Mouse (Mus musculus) CD4-positive helper T cell, adult 2 months (primary cell): ENCODE data around the gene St6galnac3.

Source experiments
- DNase-seq: peaks from one replicate; pipeline ENCODE4 v3.0.0-alpha.2; 2012; ENCODE audit warnings: low read depth, missing footprints, low spot score

Gene St6galnac3

DNA sequence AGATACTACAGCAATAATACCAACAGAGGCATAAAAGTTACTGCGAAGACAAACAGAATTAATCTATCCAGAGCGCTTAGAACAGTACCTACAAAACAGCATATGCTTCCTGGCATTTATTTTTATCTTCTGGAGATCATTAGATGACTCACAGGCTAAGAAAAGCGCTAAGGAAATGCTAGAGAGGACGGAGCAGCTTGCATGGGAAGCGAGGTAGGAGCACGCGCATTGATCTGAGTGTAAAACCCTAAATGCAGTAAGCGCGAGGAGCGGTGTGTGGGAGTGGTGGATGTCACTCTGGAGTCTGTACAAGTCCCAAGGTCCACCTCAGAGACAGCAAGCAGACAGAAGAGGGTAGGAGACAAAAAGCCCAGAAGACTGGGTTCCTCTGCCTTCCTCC, 486.6 kb downstream of the St6galnac3 start:
- no peak for DNase-seq

DNA sequence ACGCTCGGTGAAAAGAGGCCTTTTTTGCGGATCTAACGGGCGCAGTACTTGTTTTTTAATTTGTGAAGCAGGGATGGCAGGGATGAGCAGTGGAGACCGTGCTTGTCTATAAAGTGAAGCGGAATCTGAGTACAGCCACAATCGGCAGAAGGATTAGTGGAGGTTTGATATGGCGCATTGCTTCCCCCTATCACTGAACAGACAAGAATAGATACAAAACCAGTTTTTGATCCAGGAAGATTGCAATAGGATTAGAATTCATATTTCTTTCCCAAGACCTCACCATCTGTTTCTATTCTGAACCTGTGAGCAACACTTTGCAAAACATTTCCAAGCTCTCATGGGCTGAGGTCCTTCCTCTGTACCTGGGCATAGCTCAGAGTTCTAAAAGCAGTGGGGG, 488.7 kb downstream of the St6galnac3 start:
- DNase-seq = no peak

DNA sequence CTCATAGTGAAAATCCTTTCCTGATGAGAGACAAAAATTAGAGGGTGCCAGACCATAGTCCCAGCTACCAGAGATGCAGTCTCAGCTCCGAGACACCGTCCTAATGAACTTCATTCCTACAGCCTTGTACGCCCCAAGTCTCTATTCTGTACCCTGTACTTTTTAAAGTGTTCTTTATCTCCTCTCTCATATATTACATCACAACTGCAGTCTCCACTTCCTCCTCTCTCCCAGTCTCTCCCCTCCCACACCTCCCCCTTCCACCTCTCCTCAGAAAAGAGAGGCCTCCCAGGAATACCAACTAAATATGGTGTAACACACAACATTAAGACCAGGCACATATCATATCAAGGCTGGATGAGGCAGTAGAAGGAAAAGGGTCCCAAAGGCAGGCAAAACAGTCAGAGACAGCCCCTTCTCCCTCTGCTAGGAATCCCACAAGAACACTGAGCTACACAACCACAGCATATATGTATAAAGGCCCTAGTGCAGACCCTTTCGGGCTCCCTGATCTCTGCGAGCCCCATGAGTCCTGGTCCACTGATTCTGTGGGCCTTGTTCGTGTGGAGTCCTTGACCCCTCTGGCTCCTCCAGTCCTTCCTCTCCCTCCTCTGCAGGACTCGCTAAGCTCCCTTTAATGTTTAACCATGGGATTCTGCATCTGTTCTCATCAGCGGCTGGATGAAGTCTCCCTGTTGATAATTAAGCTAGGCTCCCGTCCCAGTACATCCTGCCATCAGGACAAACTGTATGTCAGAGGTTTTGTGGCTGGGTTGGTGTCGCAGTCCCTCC, 502.2 kb downstream of the St6galnac3 start:
- no peak for DNase-seq

DNA sequence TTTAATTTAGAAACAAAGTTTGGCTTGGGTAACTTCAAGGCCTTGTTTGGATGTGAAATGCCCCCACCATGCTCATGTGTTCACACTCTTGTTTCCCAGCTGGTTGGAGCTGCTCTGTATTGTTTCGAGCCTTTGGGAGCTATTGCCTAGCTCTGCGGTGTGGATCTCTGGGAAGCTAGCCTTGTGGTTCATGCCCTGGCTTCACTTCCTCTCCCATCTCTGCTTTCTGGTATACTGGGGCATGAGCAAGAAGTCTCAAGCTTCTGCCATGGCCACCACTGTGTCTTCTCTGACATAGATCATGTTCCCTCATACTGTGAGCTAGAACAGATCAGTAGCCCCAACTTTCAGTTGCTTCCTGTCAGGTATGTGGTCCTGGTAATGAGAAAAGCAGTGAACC, 505.6 kb downstream of the St6galnac3 start:
- no peak for DNase-seq

DNA sequence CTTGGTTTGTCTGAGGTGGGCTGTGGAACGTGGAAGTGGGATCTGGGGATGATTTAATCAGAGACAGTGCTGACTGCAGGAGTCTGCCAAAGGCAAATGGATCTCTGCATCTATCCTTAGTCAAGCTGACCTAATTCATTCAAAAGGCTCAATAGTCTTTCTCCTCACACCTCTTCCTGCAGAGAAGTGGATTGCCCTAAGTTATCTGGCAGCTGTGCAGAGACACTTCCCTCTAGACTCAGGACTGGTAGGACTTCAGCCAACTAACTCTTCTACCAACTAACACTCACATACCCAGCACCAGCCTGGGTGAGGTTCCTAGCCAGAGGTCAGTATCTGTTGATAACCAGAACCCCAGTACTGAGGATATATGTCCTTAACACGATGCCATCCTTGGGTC, 516.8 kb downstream of the St6galnac3 start:
- no peak for DNase-seq

DNA sequence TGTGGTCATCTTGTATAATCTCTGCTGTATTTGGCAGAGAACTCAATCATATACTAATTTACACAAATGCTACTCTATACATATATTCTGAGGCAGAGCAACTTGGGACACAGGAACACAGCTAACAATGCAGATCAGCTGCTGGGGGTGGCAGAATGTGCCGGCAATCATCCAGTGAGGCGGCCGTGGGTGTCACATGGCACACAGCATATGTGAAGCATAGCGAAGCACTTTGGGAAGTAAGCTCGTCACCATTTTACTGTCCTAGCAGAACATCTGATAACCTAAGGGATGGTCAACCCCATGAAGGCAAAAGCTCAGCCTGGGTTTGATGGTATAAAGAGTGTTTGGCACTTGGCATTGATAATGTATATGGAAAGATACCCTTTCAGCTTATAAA, 520.9 kb downstream of the St6galnac3 start:
- DNase-seq = no peak

DNA sequence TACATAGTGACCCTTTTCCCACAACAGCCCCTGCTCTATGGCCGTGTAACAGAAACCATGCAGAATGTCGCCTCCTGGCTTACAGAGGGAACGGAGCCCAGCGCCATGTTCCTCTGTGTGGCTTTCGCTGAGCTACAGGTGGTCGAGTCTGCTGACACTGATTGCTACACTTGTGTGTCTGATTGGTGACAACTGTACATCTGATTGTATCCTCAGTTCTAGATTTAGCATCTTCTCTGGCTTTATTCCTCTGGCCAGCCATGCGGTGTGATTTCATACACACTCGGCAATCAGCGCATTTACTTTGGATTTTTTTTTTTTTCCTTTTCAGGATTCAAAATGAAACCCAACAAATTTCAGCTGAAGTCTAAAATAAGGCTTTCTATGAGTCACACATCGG, 523.1 kb downstream of the St6galnac3 start:
- no peak for DNase-seq

DNA sequence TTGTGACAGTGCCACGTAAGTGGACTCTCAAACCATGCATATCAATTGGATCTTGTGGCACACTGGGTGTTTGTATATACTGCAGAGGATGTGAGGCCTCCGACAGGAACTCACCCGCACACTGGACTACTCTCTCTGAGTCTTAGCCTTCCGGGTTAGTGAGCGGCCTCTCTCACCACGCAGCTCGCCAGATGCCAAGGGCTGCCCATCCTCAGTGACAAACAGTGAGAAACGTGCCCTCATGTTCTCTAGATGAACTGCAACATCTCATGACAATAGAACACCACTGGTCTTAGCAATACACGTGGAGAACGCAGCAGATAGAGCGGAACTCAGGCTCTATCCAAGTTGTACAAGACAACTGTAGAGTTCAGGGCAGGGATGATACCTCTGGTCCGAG, 524.2 kb downstream of the St6galnac3 start:
- no peak for DNase-seq

DNA sequence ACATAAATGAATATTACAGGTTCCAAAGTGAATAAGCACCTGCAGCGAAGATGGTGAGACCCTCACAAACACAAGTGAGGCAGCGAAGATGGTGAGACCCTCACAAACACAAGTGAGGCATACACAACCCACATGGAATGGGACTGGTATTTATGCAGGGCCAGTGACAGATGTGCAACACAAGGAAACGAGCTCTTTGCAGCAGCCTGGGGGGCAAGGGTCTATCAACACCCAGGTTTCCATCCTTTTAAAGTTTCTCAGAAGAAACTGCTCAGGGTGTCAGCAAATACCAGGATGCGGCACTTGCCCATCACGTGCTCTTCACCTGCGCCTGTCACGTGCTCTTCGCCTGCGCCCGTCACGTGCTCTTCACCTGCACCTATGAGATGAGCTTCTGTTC, 524.9 kb downstream of the St6galnac3 start:
- no peak for DNase-seq

DNA sequence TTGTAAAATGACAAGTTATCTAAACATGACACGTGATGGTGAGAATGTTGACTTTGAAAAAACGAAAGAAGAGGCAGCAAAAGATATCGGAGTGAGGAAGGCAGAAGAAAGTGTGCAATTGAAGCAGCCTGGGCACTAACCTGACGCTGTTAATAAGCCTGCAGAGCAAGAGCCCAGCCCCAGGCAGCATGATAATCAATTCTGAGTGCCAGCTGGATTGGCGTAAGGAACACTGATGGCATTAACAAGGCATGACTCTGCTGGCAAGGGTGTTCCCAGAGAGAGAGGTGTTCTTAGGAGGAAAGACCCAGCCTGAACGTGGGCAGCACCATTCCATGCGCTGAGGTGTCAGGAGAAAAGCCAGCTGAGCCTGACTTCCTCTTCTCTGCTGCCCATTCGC, 525.7 kb downstream of the St6galnac3 start:
- DNase-seq = no peak

DNA sequence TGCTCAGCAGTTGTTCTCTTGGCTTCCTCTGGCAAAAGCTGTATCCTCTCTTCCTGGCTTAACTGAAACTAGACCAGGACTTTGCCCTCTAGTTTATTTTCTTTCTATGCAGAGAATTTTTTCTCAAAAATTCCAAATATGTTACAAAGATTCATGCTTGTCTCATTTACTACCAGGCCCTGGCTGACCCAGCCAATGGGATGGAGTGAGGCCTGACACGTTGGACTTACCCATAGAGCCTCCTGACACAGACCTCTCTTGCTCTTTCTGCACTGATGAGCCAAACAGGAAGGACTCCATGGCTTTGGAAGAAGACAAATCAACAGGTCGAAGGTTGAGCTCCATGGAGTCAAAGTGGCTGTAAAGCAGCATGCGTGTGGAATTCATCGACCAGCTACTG, 526.5 kb downstream of the St6galnac3 start:
- no peak for DNase-seq

DNA sequence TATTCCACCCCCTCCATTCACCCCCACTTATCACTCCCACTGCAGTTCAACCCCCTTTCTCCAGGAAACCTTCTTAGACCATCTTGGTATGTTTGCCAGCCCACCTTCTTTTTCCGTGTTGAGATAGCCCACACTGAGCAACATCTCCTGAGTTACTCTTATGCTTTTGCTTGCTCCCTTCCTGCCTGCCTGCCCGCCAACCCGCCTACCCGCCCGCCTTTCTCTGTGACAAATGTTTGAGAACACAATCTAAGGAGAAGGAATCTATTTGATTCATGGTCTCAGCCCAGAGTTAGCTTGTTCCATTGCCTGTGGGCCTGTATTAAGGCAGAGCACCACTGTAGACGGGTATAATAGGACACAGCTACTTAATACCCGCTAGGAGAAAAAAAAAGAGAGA, 531.9 kb downstream of the St6galnac3 start:
- no peak for DNase-seq

DNA sequence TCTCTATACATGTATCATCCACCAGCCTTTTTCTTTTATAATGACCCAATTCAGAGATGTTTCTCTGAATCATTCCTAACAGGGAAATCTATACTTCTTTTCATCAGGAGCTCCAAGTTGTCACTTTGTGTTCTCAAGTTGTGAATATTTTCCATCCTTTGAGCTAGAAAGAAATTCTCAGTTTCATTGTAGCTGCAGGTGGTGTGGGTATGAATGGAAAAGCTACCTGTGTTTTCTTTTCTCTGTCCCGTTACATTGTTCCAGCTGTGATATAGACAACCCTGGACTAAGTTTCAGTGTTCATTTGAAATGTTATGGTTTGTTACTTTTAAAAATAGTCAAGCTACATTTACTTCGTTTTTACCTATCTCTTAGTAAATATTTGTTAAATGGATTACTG, 534.2 kb downstream of the St6galnac3 start:
- DNase-seq = no peak

DNA sequence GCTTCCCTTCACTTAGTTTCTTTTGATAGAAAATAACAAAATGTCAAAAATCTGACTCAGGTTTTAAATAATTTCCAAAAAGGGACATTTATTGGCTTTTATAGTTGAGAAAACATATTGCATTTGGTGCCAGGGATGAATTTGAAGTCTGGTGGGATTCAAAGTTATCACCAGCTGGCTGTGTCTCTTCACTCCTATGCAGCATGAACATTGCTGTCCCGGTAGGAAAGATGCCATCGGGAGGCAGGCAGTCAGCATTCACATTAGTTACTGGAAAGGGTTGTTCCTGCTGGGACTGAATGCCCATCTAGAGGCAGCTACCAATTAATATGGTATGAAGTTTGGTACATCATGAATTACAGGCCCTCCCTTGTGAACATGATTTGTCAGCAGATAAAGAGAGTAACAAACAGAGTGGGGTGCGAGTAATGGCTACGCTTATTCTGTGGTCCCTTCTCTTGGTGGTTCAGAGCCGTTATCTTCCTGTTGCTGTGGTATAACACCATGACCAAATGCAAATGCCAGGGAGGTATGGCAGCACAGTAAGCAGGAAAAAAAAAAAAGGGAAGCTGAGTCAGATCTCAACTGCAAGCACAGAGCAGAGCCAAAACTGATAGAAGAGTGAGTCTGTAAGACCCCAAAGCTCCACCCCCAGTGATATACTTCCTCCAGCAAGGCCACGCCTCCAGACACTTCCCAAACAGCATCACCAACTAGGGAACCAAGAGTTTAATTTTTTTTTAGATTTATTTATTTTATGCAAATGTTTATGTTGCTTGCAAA, 535.1 kb downstream of the St6galnac3 start:
- DNase-seq = no peak

DNA sequence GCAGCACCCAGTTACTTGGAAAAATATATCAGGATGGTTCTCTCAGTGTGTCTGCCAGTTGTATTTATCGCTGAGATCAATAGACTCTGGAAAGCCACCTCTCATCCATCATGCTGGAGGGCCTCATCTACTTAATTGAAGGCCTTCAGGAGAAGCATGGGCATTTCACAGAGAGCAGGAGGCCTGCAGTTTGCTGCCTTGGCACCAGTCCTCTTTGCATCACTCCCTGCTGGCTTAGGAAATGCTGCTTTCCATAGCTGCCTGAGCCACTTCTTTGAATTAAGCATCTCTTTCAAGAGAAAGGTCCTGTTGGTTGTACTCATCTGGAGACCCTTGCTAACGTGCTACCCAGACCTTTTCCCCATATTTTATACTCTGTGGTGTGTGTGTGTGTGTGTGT, 536.8 kb downstream of the St6galnac3 start:
- no peak for DNase-seq

DNA sequence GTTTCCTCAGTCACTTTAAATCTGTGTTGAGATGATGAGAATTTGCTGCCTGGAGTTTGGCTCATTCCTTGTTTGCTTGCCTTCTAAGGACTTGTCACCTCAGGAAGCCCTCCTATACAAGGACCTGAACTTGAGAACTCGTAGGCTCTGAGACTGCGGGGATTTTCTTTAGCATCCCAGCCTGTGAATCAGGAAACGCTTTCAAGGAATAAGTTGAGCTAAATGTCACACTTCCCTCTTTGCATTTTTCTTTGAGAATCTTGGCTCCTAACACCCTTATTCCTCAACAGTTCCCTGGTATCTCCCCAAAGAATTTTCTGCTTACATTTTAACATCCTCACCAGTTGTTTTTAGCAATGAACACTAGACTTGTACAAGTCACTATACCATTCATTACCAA, 539.9 kb downstream of the St6galnac3 start:
- no peak for DNase-seq

DNA sequence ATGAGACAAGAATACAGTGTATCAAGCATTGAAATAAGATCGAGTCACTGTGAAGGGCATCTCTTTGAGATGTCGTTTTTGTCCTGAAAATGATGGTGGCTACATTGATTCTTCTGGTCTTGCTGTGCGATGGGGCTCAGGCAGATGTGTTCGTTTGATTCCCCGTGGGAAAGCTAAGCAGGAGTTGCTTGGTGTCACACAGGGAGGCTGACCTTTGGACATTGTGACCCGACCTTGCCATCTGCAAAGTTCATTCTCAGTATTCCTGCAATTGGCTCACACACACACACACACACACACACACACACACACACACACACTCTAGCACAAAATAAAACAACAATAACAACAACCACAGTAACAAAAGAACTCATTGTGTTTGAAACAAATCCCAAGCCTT, 543.7 kb downstream of the St6galnac3 start:
- no peak for DNase-seq

DNA sequence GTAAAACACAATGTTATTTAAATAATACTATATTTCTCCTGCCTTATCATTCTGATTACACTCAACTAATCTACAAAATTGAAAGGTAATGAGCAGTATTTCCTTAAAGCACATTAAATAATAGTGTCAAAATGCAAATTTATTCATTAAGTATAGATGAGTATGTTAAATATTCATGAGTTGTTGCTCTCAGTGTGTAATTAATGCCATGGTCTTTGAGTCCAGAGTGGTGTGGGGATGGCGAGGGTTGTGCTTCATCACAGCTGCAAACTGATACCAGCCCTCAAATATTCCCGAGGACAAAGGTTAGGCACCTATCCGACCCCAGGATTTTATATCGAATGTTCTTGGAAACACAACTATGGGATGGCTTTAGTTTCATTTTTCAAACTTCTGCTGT, 548.2 kb downstream of the St6galnac3 start:
- no peak for DNase-seq

DNA sequence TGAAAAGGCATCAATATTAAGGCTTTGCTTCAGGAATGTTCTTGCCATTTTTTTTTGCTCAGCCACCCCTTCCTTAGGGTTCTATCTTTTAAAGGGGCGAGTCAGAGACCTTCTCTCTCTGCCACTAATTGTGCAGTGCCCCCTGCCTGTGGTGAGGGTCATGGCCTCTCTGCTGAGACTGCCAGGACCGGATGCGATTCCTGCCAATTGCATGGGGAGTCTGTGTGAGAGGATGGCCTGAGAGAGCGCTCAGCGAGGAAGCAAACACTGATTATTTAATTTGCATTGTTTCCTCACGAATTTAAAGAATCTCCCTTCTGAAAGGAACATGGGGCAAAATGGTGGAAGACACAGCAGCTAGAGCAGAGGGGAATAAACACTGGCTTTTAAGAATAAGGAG, 548.6 kb downstream of the St6galnac3 start:
- DNase-seq = no peak

DNA sequence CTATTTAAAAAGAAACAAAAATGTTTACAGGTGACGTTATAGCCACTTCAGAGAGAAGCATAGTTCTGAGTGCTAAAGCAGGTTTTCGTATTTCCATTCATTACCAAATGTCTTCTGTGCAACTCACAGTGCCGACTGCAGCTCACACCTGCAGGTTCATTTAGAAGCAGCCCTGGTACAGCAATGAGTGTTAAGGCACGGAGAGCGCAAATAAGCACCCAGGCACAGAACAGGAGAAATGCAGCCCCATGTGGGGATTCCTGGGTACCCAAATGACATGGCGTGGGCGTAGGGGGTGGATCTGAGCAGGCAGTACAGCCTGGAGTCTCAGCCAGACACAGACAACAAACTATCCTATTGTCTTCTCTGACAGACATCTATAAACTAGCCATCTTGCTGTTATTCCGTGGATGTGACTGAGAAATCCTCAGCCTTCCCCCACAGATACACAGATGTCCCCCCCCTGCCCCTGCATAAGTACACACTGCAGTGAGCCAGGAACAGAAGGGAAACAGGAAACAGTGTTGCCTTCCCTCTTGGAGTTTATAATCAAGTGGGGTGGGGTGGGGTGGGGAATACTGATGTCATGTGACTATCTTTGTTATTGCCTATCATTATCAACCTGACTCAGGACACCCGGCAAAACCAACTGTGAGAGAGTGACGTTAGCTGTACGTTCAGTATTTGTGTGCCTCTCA, 550.5 kb downstream of the St6galnac3 start:
- no peak for DNase-seq

DNA sequence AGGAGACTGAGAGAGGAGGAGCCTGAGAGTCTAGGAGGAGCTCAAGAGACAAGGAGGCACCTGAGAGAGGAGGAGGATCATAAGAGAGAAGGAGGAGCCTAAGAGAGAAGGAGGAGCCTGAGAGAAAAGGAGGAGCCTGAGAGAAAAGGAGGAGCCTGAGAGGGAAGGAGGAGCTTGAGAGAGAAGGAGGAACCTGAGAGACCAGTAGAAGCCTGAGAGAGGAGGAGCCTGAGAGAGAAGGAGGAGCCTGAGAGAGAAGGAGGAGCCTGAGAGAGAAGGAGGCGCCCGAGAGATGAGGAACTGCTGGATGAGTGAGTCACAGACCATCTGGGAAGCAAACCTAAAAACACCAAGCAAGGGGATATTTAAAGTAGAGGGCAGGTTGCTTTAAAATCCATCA, 551.4 kb downstream of the St6galnac3 start:
- no peak for DNase-seq

DNA sequence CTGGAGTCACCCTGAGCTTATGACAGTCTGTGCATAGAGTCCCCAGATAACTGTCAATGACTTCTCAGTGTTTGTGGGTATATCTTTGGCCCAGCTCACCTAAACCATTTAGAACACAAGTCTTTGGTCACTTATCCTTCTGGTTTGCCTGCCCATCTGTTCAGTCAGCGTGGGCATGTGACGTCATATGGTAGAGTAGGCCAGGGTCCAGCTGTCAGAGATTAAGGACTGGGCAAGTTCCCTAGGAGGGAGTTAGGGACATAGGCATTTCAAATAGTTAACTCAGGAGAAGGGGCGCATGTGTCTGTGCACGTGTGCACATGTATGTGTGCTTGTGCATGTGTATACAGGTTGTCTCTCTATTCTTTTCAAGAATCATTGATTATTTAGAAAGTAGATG, 554.8 kb downstream of the St6galnac3 start:
- no peak for DNase-seq

DNA sequence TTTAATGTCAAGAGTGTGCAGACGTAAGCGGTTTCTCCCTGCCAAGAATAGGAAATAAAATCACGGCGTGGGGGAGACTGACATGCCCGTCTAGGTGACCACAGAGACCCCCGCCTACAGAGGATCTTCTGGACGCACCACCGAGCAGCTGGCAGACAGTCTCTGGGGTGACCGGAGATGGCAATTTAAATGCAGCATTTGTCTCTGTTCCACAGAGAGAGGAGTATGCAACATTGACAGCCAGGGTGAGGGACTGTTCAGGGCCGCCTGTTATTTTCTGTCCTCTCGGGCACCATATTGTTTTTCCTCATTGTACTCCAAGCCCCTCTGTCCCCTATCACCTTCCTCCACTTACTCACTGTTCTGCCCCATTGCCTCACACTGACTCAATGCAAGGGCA, 555.2 kb downstream of the St6galnac3 start:
- no peak for DNase-seq
